Mouse (Mus musculus) neural tube, embryonic 10.5 days (tissue): ENCODE measurements around the gene Slc39a11.
A peak's percentile ranks its signal among the peaks of the same experiment; 100 is the strongest.

Experiments
- DNase-seq: peaks from one replicate; pipeline ENCODE4 v3.0.0-alpha.2; 2017; ENCODE audit warnings: low spot score; ENCODE audit errors: extremely low spot score

The Slc39a11 gene

DNA sequence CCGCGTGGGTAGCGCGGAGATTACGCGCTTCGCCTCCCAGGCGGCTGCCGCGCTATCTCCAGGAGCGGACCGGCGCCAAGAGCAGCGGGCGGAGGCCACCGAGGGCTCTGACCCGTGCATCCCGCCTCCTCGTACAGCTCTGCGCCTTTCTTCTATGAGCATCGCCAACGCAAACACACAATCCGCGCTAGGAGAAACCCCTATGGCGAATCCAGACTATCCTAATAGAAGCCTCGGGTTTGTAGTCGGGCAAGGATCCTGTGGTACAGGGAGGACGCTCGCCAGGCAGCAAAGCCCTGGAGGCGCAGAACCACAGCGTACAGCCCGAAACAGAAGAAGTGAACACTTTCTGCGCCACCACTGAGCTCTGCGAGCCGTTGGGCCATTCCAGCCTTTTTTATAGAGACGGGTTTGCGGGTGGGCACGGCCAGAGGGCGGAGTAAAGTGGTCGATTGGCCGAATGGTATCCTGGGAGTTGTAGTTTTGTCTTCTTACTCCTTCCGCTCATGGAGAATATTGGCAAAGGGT is 448.3 kb downstream of the Slc39a11 start:
- peak; percentile 89 for DNase-seq

DNA sequence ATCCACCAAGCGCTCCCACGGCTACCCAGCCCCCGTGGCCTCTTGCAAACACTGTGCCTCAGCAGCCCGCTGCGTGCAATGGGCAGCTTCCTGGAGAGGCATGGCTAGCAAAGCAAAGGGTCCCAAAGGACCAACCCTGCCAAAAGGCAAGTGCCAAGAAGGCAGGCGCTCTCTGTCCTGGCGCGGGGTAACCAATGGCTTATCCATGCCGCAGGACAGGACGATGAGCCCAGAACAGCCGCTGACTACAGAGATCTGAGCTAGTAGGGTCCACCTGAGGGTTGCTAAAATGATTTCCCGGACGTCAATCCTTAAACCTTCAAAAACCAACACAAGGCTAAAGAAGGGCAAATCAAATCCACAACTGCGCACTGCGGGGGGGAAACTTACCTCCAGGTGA is 449.0 kb downstream of the Slc39a11 start:
- DNase-seq: no peak

DNA sequence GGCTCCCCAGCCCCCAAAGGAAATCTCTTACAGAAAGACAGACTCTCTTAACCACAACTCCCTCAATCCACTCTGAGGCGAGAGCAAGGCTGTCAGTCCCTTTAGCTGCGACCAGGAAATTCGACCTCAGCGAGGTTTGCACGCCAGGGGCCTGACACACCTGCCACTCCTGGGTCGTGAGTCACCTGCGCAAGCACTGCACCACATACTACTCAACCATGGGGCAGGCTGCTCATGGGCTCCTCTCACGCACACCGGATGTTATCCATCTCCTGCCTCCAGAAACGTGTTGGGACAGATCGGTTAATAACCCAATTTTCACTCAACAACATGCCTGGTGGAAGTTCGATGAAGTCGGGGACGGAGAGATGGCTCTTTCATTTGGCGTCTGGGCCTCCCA is 451.3 kb downstream of the Slc39a11 start:
- no peak for DNase-seq

DNA sequence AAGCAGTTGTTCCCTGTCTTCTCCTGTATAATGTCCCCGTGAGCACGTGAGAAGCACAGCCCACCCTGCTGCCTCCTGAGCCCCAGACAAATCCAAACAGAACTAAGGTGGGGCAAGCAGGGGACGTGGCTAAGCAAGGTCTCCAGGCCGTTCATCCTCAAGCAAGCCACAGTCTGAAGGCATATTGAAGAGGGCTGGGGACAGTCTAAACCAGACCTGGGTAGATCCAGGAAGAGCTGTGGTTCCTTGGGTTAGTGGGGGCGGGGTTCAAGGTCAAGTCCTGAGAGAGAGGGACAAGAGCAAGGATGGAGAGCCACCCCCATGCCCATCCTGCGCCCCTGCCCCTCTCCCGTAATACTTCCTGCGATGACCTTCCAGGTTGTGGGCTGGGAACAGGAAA is 452.3 kb downstream of the Slc39a11 start:
- DNase-seq: no peak

DNA sequence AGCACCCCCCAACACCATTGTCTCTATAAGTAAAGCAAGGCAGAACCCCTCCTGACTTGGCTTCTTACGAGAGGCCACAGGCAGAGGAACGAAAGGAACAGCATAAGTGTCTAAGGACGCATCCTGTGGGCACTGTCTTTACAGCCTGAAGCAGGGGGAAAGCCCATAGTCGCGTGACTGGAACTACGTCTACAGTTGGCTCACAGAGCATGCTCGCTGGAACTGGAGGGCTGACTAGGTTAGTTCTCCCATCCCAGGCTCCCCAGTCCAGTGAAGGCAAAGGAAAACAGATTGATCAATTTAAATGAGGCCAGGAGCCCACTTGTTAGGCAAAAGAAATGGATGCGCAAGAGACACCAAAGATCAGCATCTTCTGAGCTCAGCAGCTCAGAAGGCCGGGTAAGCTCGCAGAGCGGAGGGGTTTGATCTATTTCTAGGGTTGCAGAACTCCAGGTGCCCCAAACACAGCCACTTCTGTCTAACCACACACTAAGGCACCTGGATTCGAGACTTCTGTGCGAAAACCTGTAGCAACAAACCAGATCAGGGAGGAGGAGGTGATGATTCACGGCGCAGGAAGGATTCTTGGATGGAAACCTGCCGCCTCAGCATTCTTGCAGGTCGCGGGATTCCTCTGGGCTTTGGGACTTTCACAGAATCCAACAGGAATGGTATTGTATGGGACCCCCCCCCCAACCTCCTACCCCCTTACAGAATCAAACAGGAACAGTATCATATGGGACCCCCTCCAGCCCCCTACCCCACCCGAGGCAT is 453.5 kb downstream of the Slc39a11 start:
- DNase-seq: no peak
